Mouse (Mus musculus) spleen, postnatal 36 days (tissue): ENCODE data around the gene Ablim2.

ENCODE experiments used
- DNase-seq, 2 experiments: peaks; one replicate each; pipeline ENCODE4 v3.0.0; 2022; ENCODE audit warnings: low spot score in 2 of 2, mixed read lengths in 1 of 2

Ablim2 gene

GRCm38 (mm10) chr5:35814334-35814941 is 56.8 kb downstream of the Ablim2 start:
- DNase-seq = no peak

GRCm38 (mm10) chr5:35815051-35815450 is 57.4 kb downstream of the Ablim2 start:
- DNase-seq = no peak

GRCm38 (mm10) chr5:35817266-35817665 is 59.6 kb downstream of the Ablim2 start:
- DNase-seq = no peak

DNA sequence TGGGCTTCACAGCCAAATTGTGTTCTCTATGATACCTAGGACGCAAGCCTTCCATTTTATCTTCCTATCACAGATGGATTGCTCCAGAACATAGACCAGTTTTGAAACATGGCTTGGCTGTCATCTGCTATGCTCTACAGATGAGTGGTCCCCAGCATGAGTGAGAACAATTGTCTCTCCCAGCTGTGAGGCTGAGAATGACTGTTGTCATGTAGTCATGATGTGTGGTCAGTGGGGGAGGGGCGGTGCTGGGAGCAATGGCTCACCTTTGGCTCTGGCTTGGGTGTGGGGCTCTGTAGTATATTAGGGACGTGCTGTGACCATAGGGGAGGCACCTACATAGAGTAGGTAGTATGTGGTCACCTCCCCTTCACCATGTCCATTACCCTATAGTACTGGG is 60.2 kb downstream of the Ablim2 start:
- DNase-seq = no peak

DNA sequence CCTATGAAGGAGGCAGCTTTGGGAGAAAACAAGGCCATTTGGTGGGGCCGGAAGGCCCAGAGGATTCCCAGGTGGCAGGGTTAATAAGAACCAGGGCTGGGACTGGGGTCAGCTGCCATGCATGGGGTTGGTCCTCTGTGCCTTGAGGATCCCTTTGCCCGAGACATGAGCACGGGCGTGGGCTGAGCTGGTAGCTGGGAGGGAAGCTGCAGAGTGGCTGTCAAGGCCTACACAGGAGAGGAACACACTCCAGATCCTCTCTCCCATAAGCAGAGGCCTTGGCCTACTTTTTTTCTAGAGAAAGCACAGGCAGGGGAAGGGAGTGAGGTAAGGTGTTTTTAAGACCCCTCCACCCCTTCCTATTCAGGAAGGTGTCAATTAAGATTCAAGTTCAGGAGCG is 65.0 kb downstream of the Ablim2 start:
- DNase-seq = no peak

- DNase-seq = no peak
Observed at GRCm38 (mm10) chr5:35826465-35826864, 68.8 kb downstream of the Ablim2 start.

GRCm38 (mm10) chr5:35827075-35827474 is 69.4 kb downstream of the Ablim2 start:
- DNase-seq = no peak

GRCm38 (mm10) chr5:35827856-35828255 is 70.2 kb downstream of the Ablim2 start:
- DNase-seq = no peak

GRCm38 (mm10) chr5:35830101-35830500 is 72.4 kb downstream of the Ablim2 start:
- no peak for DNase-seq

DNA sequence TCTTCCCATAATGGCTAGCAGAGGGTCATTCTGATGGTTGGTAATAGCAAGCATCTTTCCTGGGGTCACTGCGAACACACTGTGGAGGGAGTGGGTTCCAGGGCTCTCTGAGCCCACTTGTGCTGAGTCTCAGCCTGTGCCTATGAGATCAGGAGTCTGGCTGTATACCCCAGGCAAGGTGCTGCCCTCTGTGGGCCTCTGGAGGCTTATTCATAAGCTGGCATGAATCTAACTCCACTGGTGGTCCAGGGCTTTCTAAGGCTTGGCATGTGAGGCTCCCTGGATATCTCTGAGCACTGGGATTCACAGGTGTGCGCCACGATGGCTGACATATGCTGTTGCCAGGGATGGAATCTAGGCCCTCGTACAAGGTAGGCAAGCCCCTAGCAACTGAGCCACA is 76.2 kb downstream of the Ablim2 start:
- DNase-seq = no peak

- DNase-seq = no peak
Observed at GRCm38 (mm10) chr5:35836992-35837391, 79.3 kb downstream of the Ablim2 start.

GRCm38 (mm10) chr5:35839262-35839661 is 81.6 kb downstream of the Ablim2 start:
- DNase-seq = no peak

- DNase-seq = no peak
Observed at GRCm38 (mm10) chr5:35851485-35851884, 93.8 kb downstream of the Ablim2 start.

DNA sequence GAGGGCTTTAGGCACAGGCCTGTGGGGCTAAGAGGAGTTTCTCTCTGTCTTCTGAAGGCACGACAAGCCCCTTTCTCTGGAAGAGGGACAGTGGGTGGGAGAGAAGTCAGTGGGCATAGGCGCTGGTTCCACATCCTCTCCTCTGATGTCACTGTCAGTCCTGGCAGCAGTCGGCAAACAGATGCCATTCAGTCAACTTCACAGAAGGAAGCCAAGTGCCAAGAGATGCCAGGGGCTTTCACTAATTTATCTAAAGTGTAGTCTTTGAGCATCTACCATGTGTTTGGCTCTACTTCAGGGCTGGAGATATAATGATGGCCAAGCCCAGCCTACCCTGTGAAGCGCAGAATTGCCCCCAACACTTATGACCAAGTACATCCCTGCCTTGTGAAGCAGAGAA is 95.8 kb downstream of the Ablim2 start:
- DNase-seq = no peak

DNA sequence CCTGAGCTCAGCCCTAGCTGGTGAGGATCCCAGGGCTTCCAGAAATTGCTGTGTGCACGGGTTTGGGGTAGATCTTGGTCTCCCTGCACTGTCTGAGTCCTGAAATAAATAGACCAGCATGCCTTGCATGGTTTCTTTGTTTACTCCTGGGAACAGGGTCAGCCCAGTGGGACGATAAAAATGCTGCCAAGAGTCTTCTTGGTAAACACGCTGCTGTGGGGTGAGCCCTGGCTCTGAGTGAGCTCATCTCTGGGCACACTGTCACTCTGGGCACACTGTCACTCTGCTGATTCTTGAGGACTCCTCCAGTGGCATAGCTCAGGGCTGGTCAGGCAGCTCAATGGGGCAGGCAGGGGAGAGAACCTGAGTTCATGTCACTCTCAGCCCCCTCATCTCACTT is 98.6 kb downstream of the Ablim2 start:
- DNase-seq = no peak

DNA sequence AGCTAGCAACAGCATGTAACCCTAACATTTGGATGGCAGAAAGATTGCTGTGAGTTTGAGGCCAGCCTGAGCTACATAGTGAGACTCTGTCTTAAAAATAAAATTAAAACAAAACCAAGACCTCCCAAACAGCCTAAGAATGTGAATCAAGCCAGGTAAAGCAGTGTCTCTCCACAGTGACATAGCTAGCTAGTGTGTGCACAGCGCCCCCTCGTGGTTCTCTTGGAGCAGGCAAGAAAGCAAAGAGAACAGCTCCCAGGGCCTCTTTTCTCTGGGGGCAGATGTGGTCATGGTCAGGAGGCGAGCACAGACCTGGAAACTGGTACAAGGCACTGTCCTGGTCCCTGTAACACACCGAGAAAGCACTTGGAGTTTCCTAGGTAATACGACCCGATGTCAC is 100.4 kb downstream of the Ablim2 start:
- DNase-seq = peak in 1 of 2 experiments; percentile 6

DNA sequence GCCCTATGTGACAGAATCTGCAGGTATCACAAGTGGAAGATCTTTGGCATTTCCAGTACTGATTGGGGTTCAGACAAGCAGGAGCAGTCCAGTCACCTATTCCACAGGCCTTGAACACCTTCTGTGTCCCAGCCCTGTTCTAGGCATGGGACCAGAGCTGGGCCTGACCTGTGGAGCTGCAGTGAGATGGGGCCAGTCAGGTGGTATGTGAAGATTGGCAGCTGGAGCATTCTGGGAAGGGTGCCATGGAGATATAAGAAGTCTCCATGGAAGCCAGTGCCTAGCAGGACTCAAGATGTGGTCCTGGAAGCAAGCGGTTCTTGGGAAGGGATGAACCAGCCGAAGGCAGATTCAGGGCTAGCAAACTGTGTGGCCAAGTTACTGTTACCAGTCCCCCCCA is 103.8 kb downstream of the Ablim2 start:
- no peak for DNase-seq

- DNase-seq = no peak
Observed at GRCm38 (mm10) chr5:35869973-35870372, 112.3 kb downstream of the Ablim2 start.

GRCm38 (mm10) chr5:35870408-35871012 is 112.8 kb downstream of the Ablim2 start:
- peak; percentile 41 to 43 for DNase-seq

- DNase-seq = no peak
Observed at GRCm38 (mm10) chr5:35873382-35873781, 115.7 kb downstream of the Ablim2 start.

DNA sequence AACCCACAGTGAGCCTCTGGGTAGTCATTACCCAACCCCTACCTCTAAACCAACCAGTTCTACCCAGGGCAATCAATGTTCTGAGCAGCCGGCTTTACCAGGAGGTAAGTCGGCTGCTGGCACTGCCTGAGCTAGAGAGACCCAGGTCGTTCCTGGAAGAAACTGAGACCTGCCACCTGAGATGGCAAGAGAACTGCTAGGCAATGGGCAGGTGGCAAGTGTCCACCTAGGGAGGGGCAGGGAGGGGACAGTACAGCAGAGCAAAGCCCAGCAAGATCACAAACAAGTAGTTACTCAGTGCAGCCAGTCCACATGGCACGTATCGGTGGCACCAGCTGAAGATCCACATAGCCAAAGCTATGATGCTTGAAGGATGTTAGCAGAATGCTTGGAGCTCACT is 118.6 kb downstream of the Ablim2 start:
- DNase-seq = no peak

DNA sequence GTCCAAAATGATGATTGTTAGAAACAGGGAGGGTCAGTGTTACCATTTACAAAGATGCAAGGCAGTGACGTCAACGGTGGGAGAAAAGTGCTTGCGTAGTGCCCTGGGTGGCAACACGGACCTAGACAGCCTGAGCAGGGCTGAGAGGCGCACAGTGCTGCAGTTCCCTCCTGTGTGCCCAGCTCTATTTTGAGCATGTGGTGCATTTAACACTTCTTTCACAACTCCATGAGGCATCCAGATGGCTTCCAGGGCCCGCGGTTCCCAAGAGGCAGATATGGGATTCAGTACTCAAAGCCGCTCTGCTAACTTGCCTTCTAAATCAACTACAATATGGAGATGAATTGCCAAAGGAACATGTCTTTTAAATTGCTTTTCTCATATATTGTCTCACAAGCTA is 121.5 kb downstream of the Ablim2 start:
- no peak for DNase-seq

DNA sequence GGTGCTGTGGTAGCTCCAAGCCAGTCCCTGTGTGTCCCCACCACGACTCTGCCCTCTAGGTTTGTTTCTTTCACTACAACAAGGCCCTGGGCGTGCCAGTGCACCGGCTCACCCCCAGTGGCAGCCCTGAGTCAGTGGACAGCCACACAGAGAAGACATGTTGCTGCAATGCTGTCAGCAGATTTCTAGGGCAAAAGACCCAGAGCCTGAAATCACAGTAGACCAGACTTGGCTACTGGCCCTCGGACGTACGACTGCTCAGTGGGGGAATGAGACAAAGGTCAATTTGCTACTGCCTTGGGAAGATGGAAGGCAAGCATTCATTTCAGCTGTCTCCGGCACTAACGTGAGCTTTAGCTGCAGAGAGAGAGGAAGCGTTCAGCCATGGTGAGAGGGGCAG is 124.7 kb downstream of the Ablim2 start:
- DNase-seq = no peak

GRCm38 (mm10) chr5:35884262-35884661 is 126.6 kb downstream of the Ablim2 start:
- no peak for DNase-seq
